Mouse (Mus musculus): ENCODE measurements around the gene 1110051M20Rik. TPM values are rescaled to one million over a fixed set of nuclear protein-coding genes. Genes with fewer than 3 reads are reported as not detected.
"Not testable (repeated sequence)": the region's sequence is repeated elsewhere in the genome, so short reads cannot be mapped to it uniquely, and the experiment has no call there.

1110051M20Rik gene
- total RNA-seq (2021), result 10 to 100 TPM in 1 of 2 experiments, 1 to 10 TPM in 1; 8.4 to 13.2 TPM
- 14.7 and 18.4 TPM in 2 replicates for polyA plus RNA-seq (2012; rRNA removed)
- long read RNA-seq, transcript 1110051M20Rik-203 (9 exons, 1,977 nt), result major isoform, 8 of 11 reads
- long read RNA-seq, partial matches to known transcripts, result 0 of 11 reads
- long read RNA-seq, other reads (novel, unspliced or antisense), result 1 of 11 reads

DNA sequence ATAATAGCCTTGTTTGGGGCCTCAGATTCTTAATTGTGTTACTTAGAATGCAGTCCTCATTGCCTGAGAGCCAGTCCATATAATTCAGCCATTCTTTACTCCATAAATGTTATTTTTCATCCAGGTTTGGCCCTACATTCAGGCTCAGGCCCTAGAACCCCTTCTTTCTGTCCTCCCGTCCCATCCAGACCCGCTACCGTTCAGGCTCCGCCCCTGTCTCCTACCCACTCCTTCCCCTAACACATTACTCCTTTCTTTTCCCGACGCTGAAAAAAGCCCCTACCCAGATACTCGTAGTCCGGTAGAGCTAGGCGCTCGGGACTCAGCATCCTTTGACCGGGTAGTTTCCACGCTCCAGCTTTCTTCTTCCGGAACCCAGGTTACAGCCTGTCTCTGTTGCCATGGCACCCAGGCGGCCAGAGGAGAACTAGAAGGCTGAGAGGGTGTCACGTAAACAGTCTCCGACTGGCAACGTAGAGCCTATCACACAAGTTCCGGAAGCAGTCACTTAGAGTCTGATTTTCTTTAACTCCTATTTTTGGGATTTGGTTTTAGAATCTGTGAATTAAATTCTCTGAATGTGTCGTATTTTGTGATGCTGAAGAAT is at the start of gene 1110051M20Rik:
Gene 1110051M20Rik (minus strand): TSS at position 419 of the 607 bp plus-strand sequence.
- Histone ChIP-seq H3K4me3 (peak within 1 kb of the TSS; percentile 62), H3K27me3 (ENCODE audit: control insufficient read depth, insufficient read depth, low read length) (no peaks in the 10 kb centered on the region), H3K4me1 (ENCODE audit: control insufficient read depth, insufficient read depth, low read length) (peaks cover 3% of the 10 kb centered on the region), H3K79me2 (replicated peaks; ENCODE audit: control insufficient read depth, insufficient read depth, low read length) (no peaks in the 10 kb centered on the region), H3K27ac (no peak within 1 kb of the TSS; the same call in 1 of the 2 replicates), H3K36me3 (ENCODE audit: control insufficient read depth, insufficient read depth, low read length) (peaks cover 4% of the 10 kb centered on the region; the same call in 1 of the 2 replicates), H3K9ac (ENCODE audit: low read depth, low read length) (peak within 1 kb of the TSS; percentile 31)
- 2% methylated on average over 19 of the region's 19 CpGs for WGBS
- peak; percentile 84 to 85 for DNase-seq
- intact Hi-C loops (cut with DNase I), result no loop called here
- 0 out of 2 replicates have a peak, but pooled peaks have one; percentile 25 for TF ChIP-seq POLR2A (IDR thresholded peaks at IDR 0.05; ENCODE audit: insufficient read depth, low read depth, low read length)
- TF ChIP-seq CTCF (IDR thresholded peaks at IDR 0.05), result no peak
- 0 out of 2 replicates have a peak, but pooled peaks have one; percentile 38 for TF ChIP-seq EP300 (IDR thresholded peaks at IDR 0.05; ENCODE audit: insufficient read depth, low read depth, low read length)

DNA sequence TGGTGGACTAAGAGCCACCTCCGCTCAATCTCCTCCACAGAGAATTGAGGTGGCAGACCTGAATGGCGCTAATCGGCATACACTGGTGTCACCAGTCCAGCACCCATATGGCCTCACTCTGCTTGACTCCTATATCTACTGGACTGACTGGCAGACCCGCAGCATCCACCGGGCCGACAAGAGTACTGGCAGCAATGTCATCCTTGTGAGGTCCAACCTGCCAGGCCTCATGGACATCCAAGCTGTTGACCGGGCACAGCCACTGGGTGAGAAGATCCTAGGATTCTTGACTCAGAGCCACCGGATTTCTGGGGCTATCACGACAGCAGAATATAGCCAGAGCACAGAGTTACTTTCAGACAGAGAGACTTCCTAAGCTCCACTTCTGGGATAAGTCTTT is 49.5 kb upstream of the 1110051M20Rik start:
- no peaks in the 10 kb centered on the region for H3K4me1 ChIP-seq (ENCODE audit: control insufficient read depth, insufficient read depth, low read length)
- H3K79me2 ChIP-seq (replicated peaks; ENCODE audit: control insufficient read depth, insufficient read depth, low read length), result no peaks in the 10 kb centered on the region
- no peak overlapping the region for H3K4me3 ChIP-seq
- no peak overlapping the region for H3K27ac ChIP-seq
- no peaks in the 10 kb centered on the region for H3K36me3 ChIP-seq (ENCODE audit: control insufficient read depth, insufficient read depth, low read length)
- intact Hi-C loops (cut with DNase I), result no loop called here
- TF ChIP-seq EP300 (IDR thresholded peaks at IDR 0.05; ENCODE audit: insufficient read depth, low read depth, low read length), result no peak
- TF ChIP-seq CTCF (IDR thresholded peaks at IDR 0.05), result no peak
- TF ChIP-seq POLR2A (IDR thresholded peaks at IDR 0.05; ENCODE audit: insufficient read depth, low read depth, low read length), result no peak
- no peak overlapping the region for H3K9ac ChIP-seq (ENCODE audit: low read depth, low read length)
- H3K27me3 ChIP-seq (ENCODE audit: control insufficient read depth, insufficient read depth, low read length), result no peaks in the 10 kb centered on the region
- WGBS, result 72% methylated on average over 9 of the region's 9 CpGs
- no peak for DNase-seq

DNA sequence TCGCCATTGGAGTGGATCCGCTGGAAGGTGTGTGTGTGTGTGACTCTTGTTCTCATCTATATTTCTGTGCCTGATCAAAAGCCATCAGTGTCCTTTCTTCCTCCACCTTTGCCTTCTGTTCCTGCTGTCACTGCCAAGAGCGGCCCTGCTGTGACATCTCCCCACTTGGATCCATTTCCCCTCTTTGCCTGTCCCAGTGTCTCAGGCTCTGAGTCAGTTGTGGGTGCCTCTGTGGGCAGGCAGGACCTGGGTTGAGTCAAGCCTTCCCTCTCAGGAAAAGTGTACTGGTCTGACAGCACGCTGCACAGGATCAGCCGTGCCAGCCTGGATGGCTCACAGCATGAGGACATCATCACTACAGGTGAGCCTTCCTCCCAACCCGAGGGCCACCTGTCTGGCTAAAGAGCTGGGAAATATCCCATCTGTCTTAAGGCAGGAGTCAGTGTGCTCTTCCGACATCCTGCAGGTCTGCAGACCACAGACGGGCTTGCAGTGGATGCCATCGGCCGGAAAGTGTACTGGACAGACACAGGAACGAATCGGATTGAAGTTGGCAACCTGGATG is 47.6 kb upstream of the 1110051M20Rik start:
- TF ChIP-seq EP300 (IDR thresholded peaks at IDR 0.05; ENCODE audit: insufficient read depth, low read depth, low read length) (no peak), CTCF (IDR thresholded peaks at IDR 0.05) (no peak), POLR2A (IDR thresholded peaks at IDR 0.05; ENCODE audit: insufficient read depth, low read depth, low read length) (no peak)
- no peaks in the 10 kb centered on the region for H3K79me2 ChIP-seq (replicated peaks; ENCODE audit: control insufficient read depth, insufficient read depth, low read length)
- no peaks in the 10 kb centered on the region for H3K4me1 ChIP-seq (ENCODE audit: control insufficient read depth, insufficient read depth, low read length)
- H3K36me3 ChIP-seq (ENCODE audit: control insufficient read depth, insufficient read depth, low read length), result no peaks in the 10 kb centered on the region
- no peak overlapping the region for H3K9ac ChIP-seq (ENCODE audit: low read depth, low read length)
- 93% methylated on average over 12 of the region's 12 CpGs for WGBS
- no peak overlapping the region for H3K4me3 ChIP-seq
- intact Hi-C loops (cut with DNase I), result no loop called here
- DNase-seq, result no peak
- no peaks in the 10 kb centered on the region for H3K27me3 ChIP-seq (ENCODE audit: control insufficient read depth, insufficient read depth, low read length)
- H3K27ac ChIP-seq, result no peak overlapping the region

DNA sequence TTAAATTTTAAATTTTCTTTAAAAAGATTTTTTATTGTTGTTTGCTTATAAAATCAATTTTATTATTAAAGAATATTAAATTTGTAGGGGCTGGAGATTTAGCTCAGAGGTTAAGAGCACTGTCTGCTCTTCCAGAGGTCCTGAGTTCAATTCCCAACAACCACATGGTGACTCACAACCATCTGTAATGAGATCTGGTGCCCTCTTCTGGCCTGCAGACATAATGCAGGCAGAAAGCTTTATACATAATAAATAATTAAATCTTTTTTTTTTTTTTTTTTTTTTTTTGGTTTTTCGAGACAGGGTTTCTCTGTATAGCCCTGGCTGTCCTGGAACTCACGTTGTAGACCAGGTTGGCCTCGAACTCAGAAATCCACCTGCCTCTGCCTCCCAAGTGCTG is 42.8 kb upstream of the 1110051M20Rik start:
- not testable (repeated sequence) for H3K36me3 ChIP-seq (ENCODE audit: control insufficient read depth, insufficient read depth, low read length); DNase-seq

DNA sequence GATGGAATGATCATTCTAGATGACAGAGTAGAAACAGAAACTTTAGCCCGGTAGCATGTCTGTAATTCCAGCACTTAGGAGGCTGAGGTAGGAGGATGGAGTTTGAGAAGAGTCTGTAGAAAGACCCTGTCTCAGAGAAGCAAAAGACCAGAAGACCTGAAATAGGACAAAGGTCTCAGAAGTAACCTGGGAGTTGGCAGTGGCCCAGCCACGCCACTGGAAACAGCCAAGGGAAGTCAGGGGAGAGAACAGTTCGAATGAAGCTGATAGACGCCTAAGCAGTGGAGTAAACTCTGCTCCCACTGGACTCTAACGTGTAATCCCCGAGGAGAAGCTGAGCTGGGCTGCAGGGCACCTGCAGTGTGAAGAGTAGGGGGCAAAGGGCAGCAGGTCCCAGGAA is 40.8 kb upstream of the 1110051M20Rik start:
- WGBS, result 54% methylated on average over 6 of the region's 6 CpGs
- no peaks in the 10 kb centered on the region for H3K27me3 ChIP-seq (ENCODE audit: control insufficient read depth, insufficient read depth, low read length)
- H3K4me3 ChIP-seq, result no peak overlapping the region
- no peak overlapping the region for H3K27ac ChIP-seq
- H3K4me1 ChIP-seq (ENCODE audit: control insufficient read depth, insufficient read depth, low read length), result no peaks in the 10 kb centered on the region
- DNase-seq, result no peak
- no peak overlapping the region for H3K9ac ChIP-seq (ENCODE audit: low read depth, low read length)
- intact Hi-C loops (cut with DNase I), result no loop called here
- H3K79me2 ChIP-seq (replicated peaks; ENCODE audit: control insufficient read depth, insufficient read depth, low read length), result no peaks in the 10 kb centered on the region
- TF ChIP-seq POLR2A (IDR thresholded peaks at IDR 0.05; ENCODE audit: insufficient read depth, low read depth, low read length) (no peak), CTCF (IDR thresholded peaks at IDR 0.05) (no peak), EP300 (IDR thresholded peaks at IDR 0.05; ENCODE audit: insufficient read depth, low read depth, low read length) (no peak)
- H3K36me3 ChIP-seq (ENCODE audit: control insufficient read depth, insufficient read depth, low read length), result no peaks in the 10 kb centered on the region

More for the DNA sequence above, 42.8 kb upstream of the 1110051M20Rik start:
- H3K79me2 ChIP-seq (replicated peaks; ENCODE audit: control insufficient read depth, insufficient read depth, low read length); H3K4me3 ChIP-seq; H3K9ac ChIP-seq (ENCODE audit: low read depth, low read length); intact Hi-C loops (cut with DNase I); H3K4me1 ChIP-seq (ENCODE audit: control insufficient read depth, insufficient read depth, low read length); H3K27ac ChIP-seq; H3K27me3 ChIP-seq (ENCODE audit: control insufficient read depth, insufficient read depth, low read length): not testable (repeated sequence)
- 50% methylated on average over 3 of the region's 3 CpGs for WGBS
- peak; percentile 73 for TF ChIP-seq CTCF (IDR thresholded peaks at IDR 0.05)

DNA sequence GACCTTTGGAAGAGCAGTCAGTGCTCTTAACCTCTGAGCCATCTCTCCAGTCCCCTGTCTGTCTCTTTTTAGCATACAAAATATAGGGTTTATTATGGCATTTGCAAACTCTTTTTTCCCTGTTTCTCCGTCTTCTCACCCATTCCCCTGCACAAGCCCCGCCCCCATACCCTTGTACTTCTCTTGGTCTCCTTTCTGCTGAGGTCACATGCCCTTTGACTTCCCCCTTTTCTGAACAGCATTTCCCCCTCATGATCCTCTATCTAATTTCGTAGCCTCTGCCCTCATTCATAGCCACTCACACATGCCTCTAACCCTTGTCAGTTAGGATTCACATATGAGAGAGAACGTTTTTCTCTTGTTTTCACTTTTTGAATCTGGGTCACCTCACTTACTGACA is 40.2 kb upstream of the 1110051M20Rik start:
- WGBS, result 80% methylated on average over 4 of the region's 4 CpGs

More for the DNA sequence above, 40.2 kb upstream of the 1110051M20Rik start:
- H3K9ac ChIP-seq (ENCODE audit: low read depth, low read length), result no peak overlapping the region
- no peak for DNase-seq
- no peak overlapping the region for H3K4me3 ChIP-seq
- no peak overlapping the region for H3K27ac ChIP-seq
- H3K36me3 ChIP-seq (ENCODE audit: control insufficient read depth, insufficient read depth, low read length), result no peaks in the 10 kb centered on the region
- no peaks in the 10 kb centered on the region for H3K4me1 ChIP-seq (ENCODE audit: control insufficient read depth, insufficient read depth, low read length)
- no peak for TF ChIP-seq EP300 (IDR thresholded peaks at IDR 0.05; ENCODE audit: insufficient read depth, low read depth, low read length)
- TF ChIP-seq CTCF (IDR thresholded peaks at IDR 0.05), result no peak
- TF ChIP-seq POLR2A (IDR thresholded peaks at IDR 0.05; ENCODE audit: insufficient read depth, low read depth, low read length), result no peak
- no peaks in the 10 kb centered on the region for H3K79me2 ChIP-seq (replicated peaks; ENCODE audit: control insufficient read depth, insufficient read depth, low read length)
- intact Hi-C loops (cut with DNase I), result no loop called here
- no peaks in the 10 kb centered on the region for H3K27me3 ChIP-seq (ENCODE audit: control insufficient read depth, insufficient read depth, low read length)

Data from heart, adult 2 months (tissue).